Mouse (Mus musculus) E14TG2a.4 (cell line): ENCODE measurements around the gene Rassf5.

ENCODE experiments used
- H3K27me3 ChIP-seq: 2 replicates; pipeline ENCODE4 v1.6.1; 2014; ENCODE audit warnings: low read length, control low read depth; ENCODE audit not compliant: insufficient read depth
- H3K36me3 ChIP-seq: 2 replicates; pipeline ENCODE4 v1.6.1; 2014; ENCODE audit warnings: low read length, control low read depth; ENCODE audit not compliant: insufficient read depth
- H3K4me1 ChIP-seq: replicated peaks from 2 replicates; pipeline ENCODE4 v1.6.1; 2014; ENCODE audit warnings: low read depth, low read length, control low read depth
- H3K4me3 ChIP-seq: replicated peaks from 2 replicates; pipeline ENCODE4 v1.5.1; 2014; ENCODE audit warnings: mild to moderate bottlenecking, low read length
- H3K9me3 ChIP-seq: 2 replicates; pipeline ENCODE4 v1.6.1; 2014; ENCODE audit warnings: low read length, control low read depth
- CTCF ChIP-seq: conservative IDR thresholded peaks from 2 replicates; pipeline ENCODE4 v1.5.1; 2014; ENCODE audit warnings: low read length
- NANOG ChIP-seq: IDR thresholded peaks from 2 replicates; pipeline ENCODE4 v1.6.1; 2014; ENCODE audit warnings: borderline replicate concordance, low read length, mixed read lengths
- POU5F1 ChIP-seq: IDR thresholded peaks from 2 replicates; pipeline ENCODE4 v1.6.1; 2014; ENCODE audit warnings: low read length, borderline replicate concordance

Rassf5 gene

DNA sequence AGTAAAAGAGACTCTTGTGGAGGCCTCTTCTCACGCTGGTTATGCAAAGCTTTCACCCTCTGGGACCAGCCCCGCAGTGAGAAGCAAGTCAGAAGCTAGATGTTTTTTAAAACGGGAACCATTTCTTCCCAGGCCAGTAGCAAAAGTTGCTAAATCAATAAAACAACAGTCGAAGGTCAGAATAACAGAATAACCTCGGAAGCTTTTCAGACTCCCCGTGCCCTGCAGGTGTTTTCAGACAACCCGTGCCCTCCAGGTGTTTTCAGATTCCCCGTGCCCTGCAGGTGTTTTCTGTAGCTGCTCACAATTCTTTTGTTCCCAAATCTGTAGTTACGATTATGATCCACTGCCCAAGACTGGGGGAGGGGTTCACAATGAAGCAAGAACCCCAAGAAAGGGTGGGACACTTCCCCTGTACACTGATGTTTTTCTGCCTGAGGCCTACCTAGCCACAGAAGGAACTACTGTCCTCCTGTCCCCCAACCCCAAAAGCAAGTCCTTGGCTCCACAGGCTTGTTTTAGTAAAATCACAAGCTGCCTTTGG lies 46.6 kb downstream of the Rassf5 start:
- Histone ChIP-seq H3K36me3 (no peaks in the 10 kb centered on the region), H3K9me3 (no peaks in the 10 kb centered on the region), H3K4me3 (no peak overlapping the region), H3K4me1 (peaks cover 27% of the 10 kb centered on the region), H3K27me3 (peaks cover 33% of the 10 kb centered on the region)
- no peak for TF ChIP-seq CTCF
- no peak for TF ChIP-seq NANOG
- no peak for TF ChIP-seq POU5F1

GRCm38 (mm10) chr1:131196107-131196506 lies 49.0 kb downstream of the Rassf5 start:
- Histone ChIP-seq H3K4me3 (no peak overlapping the region), H3K27me3 (peaks cover 27% of the 10 kb centered on the region), H3K36me3 (no peaks in the 10 kb centered on the region), H3K4me1 (peaks cover 27% of the 10 kb centered on the region), H3K9me3 (no peaks in the 10 kb centered on the region)
- no peak for TF ChIP-seq CTCF
- TF ChIP-seq POU5F1, result no peak
- no peak for TF ChIP-seq NANOG

- Histone ChIP-seq H3K4me3 (no peak overlapping the region), H3K9me3 (no peaks in the 10 kb centered on the region), H3K27me3 (peaks cover 22% of the 10 kb centered on the region), H3K36me3 (no peaks in the 10 kb centered on the region), H3K4me1 (peaks cover 26% of the 10 kb centered on the region)
- no peak for TF ChIP-seq POU5F1
- TF ChIP-seq NANOG, result no peak
- TF ChIP-seq CTCF, result no peak
Measured at GRCm38 (mm10) chr1:131195653-131196052, 49.4 kb downstream of the Rassf5 start.

GRCm38 (mm10) chr1:131193746-131194145 lies 51.3 kb downstream of the Rassf5 start:
- Histone ChIP-seq H3K27me3 (peaks cover 4% of the 10 kb centered on the region), H3K4me1 (peaks cover 7% of the 10 kb centered on the region), H3K36me3 (no peaks in the 10 kb centered on the region), H3K9me3 (no peaks in the 10 kb centered on the region), H3K4me3 (no peak overlapping the region)
- TF ChIP-seq CTCF (no peak), NANOG (no peak), POU5F1 (no peak)

DNA sequence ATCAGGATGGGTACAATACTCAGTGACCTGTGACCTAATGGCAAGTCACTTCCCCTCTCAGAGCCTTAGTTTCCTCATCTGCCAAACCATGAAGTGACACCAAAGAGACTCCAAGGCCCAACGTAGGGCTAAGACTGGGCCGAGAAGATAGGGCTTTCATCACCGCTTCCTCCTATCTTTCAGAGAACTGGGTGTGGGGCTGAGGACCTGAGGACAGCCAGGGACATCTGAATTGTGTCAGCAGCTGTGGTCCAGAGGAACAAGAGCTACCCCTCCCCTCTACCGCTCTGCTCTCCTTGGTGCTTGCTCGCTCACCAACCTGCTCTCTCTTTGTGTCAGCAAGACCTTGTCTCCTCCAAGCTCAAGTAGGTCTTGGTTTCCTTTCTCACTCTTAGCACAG lies 56.4 kb downstream of the Rassf5 start:
- Histone ChIP-seq H3K4me1 (no peaks in the 10 kb centered on the region), H3K27me3 (no peaks in the 10 kb centered on the region), H3K4me3 (no peak overlapping the region), H3K36me3 (no peaks in the 10 kb centered on the region), H3K9me3 (no peaks in the 10 kb centered on the region)
- TF ChIP-seq NANOG (no peak), CTCF (no peak), POU5F1 (no peak)

DNA sequence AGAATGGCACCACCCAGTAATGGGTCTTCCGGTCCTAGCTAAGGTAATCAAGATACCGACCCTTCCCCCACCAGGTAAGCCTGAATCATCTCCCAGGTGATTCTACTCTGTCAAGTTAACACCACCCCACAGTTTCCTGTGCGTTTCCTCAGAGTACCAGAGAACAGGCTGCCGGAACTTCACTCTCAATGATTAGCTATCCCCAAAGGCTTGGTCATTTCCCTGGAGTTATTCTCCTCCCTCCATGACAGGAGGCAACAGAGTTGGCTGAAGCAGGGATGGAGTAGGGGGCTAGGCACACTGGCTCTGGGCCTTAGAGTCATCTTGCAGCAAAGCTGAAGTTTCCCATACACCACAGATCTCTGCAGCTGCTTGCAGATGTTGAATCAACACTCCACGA lies 57.2 kb downstream of the Rassf5 start:
- TF ChIP-seq POU5F1, result no peak
- TF ChIP-seq CTCF, result no peak
- no peak for TF ChIP-seq NANOG
- Histone ChIP-seq H3K4me3 (no peak overlapping the region), H3K4me1 (no peaks in the 10 kb centered on the region), H3K27me3 (no peaks in the 10 kb centered on the region), H3K36me3 (no peaks in the 10 kb centered on the region), H3K9me3 (no peaks in the 10 kb centered on the region)

- Histone ChIP-seq H3K9me3 (no peaks in the 10 kb centered on the region), H3K4me1 (peaks cover 1% of the 10 kb centered on the region; the same call in 1 of the 2 replicates), H3K36me3 (no peaks in the 10 kb centered on the region), H3K4me3 (no peak overlapping the region), H3K27me3 (no peaks in the 10 kb centered on the region)
- TF ChIP-seq POU5F1 (no peak), NANOG (no peak), CTCF (no peak)
Measured at GRCm38 (mm10) chr1:131186995-131187394, 58.1 kb downstream of the Rassf5 start.

GRCm38 (mm10) chr1:131185821-131186506 lies 59.1 kb downstream of the Rassf5 start:
- no peak for TF ChIP-seq POU5F1
- no peak for TF ChIP-seq NANOG
- no peak for TF ChIP-seq CTCF

More at GRCm38 (mm10) chr1:131185821-131186506, 59.1 kb downstream of the Rassf5 start:
- peaks cover 10% of the 10 kb centered on the region; the same call in 1 of the 2 replicates for H3K4me1 ChIP-seq
- no peaks in the 10 kb centered on the region for H3K36me3 ChIP-seq
- H3K4me3 ChIP-seq, result no peak overlapping the region
- H3K27me3 ChIP-seq, result no peaks in the 10 kb centered on the region
- H3K9me3 ChIP-seq, result no peaks in the 10 kb centered on the region
